Mouse (Mus musculus): ENCODE measurements around the gene Ano1. TPM values are rescaled to one million over a fixed set of nuclear protein-coding genes. Genes with fewer than 3 reads are reported as not detected.
A peak's percentile ranks its signal among the peaks of the same experiment; 100 is the strongest.

Ano1 gene
- polyA plus RNA-seq, 1 experiment: not detected

DNA sequence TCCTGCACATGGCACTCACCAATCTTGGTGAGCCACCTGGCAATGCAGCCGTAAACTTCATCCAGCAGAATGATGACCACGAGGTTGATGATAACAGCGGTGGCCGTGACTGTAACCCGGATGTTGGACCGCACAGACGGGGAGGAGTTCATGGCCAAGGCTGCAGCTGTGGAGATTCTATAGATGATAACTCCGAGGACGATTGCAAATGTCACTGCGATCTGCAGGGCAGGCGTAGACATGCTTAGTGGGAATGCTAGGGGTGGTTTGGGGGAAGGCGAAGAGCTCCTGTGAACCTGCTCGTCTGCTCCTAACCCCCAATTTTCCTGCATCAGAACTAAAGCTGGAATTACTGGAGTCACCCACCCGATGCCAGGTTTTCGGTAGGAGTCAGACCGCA lies 140.2 kb downstream of the Ano1 start:
- no peak for TF ChIP-seq FLI1 (IDR thresholded peaks at IDR 0.05; ENCODE audit: low read length)
- TF ChIP-seq GATA1 (IDR thresholded peaks at IDR 0.05; ENCODE audit: borderline replicate concordance, low read length): no peak
- Histone ChIP-seq H3K9me3 (no peaks in the 10 kb centered on the region), H3K4me1 (no peaks in the 10 kb centered on the region), H3K27me3 (replicated peaks) (peaks cover 70% of the 10 kb centered on the region), H3K4me3 (replicated peaks) (no peak overlapping the region), H3K36me3 (replicated peaks; ENCODE audit: low read length) (no peaks in the 10 kb centered on the region)

DNA sequence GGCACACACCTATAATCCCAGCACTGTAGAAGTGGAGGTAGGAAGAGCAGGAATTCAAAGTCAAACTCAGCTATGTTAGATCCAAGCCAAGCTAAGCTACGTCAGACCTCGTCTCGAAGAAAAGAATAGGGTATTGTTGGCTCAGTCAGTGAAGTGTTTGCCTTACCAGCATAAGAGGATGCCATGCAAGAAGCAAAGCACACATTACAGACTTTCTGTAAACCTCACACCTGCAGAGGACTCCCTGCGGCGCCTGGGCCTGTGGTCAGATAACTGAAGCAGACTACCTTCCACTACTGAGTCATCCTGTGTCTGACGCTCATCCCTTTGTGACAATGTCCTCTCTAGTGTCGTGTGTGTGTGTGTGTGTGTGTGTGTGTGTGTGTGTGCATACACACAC lies 142.2 kb downstream of the Ano1 start:
- no peak overlapping the region for H3K4me3 ChIP-seq (replicated peaks)
- no peaks in the 10 kb centered on the region for H3K4me1 ChIP-seq
- peaks cover 68% of the 10 kb centered on the region for H3K27me3 ChIP-seq (replicated peaks)
- TF ChIP-seq GATA1 (IDR thresholded peaks at IDR 0.05; ENCODE audit: borderline replicate concordance, low read length) (no peak), FLI1 (IDR thresholded peaks at IDR 0.05; ENCODE audit: low read length) (no peak)
- no peaks in the 10 kb centered on the region for H3K36me3 ChIP-seq (replicated peaks; ENCODE audit: low read length)
- no peaks in the 10 kb centered on the region for H3K9me3 ChIP-seq

DNA sequence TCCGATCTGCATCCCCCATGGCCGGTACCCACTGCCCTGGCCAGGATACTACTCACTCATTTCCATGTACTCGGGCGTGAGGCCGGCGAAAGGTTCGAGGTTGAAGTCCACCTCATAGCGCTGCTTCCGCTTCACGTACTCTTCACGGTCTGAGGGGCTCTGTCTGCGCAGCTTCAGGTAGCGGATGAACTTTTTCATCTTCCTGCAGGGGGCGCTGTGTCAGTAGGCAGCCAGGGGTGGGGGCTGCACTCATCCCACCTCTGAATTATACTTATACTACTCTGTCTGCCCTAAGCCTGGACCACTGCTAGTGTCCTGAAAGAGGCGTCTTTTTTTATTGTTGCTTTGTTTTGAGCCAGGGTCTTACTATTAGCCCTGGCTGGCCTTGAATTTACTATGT lies 143.9 kb downstream of the Ano1 start:
- Histone ChIP-seq H3K27me3 (replicated peaks) (peaks cover 65% of the 10 kb centered on the region), H3K9me3 (no peaks in the 10 kb centered on the region), H3K4me3 (replicated peaks) (no peak overlapping the region), H3K36me3 (replicated peaks; ENCODE audit: low read length) (no peaks in the 10 kb centered on the region), H3K4me1 (no peaks in the 10 kb centered on the region)
- no peak for TF ChIP-seq GATA1 (IDR thresholded peaks at IDR 0.05; ENCODE audit: borderline replicate concordance, low read length)
- TF ChIP-seq FLI1 (IDR thresholded peaks at IDR 0.05; ENCODE audit: low read length): no peak

DNA sequence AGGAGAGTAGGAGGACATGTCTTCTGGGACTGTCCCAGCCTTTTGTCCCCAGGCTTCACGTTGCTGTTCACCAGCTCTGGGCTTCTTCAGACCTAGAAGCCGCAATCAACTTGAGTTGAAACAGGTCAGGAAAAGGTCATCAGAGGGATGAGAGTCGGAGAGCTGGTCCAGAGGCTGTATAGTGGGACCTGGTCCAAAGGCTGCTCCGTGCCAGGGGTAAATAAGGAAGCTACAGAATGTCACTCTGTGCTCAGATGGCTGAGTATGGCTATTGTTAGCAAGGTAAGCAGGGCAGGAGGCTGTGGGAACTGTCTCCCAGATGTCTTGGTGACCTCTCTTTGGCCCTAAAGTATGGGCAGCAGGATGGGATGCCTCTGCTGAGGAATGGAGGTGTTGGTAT lies 147.0 kb downstream of the Ano1 start:
- H3K27me3 ChIP-seq (replicated peaks): peaks cover 67% of the 10 kb centered on the region
- H3K4me3 ChIP-seq (replicated peaks): no peak overlapping the region
- H3K36me3 ChIP-seq (replicated peaks; ENCODE audit: low read length): no peaks in the 10 kb centered on the region
- no peak for TF ChIP-seq FLI1 (IDR thresholded peaks at IDR 0.05; ENCODE audit: low read length)
- TF ChIP-seq GATA1 (IDR thresholded peaks at IDR 0.05; ENCODE audit: borderline replicate concordance, low read length): no peak
- no peaks in the 10 kb centered on the region for H3K9me3 ChIP-seq
- no peaks in the 10 kb centered on the region for H3K4me1 ChIP-seq

DNA sequence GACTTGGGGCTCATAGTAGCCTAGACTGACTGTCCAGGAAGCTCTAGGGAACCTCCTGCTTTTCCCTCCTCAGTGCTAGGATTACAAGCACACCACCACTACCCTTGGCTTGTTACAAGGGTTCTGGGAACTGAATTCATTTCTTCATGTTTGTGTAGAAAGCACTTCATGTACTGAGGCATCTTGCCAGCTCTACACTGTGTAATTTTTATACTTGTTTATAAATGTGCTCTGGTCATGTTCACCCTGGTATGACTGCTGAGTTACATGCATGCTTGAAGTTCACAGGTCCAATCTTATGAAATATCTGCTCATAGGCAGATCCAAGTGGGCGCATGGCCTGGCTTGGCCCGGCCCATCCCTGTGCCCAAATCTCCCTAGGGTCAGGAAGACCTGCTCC lies 147.5 kb downstream of the Ano1 start:
- H3K9me3 ChIP-seq: no peaks in the 10 kb centered on the region
- peaks cover 63% of the 10 kb centered on the region for H3K27me3 ChIP-seq (replicated peaks)
- H3K4me1 ChIP-seq: no peaks in the 10 kb centered on the region
- no peak for TF ChIP-seq FLI1 (IDR thresholded peaks at IDR 0.05; ENCODE audit: low read length)
- no peak for TF ChIP-seq GATA1 (IDR thresholded peaks at IDR 0.05; ENCODE audit: borderline replicate concordance, low read length)
- H3K36me3 ChIP-seq (replicated peaks; ENCODE audit: low read length): no peaks in the 10 kb centered on the region
- no peak overlapping the region for H3K4me3 ChIP-seq (replicated peaks)

DNA sequence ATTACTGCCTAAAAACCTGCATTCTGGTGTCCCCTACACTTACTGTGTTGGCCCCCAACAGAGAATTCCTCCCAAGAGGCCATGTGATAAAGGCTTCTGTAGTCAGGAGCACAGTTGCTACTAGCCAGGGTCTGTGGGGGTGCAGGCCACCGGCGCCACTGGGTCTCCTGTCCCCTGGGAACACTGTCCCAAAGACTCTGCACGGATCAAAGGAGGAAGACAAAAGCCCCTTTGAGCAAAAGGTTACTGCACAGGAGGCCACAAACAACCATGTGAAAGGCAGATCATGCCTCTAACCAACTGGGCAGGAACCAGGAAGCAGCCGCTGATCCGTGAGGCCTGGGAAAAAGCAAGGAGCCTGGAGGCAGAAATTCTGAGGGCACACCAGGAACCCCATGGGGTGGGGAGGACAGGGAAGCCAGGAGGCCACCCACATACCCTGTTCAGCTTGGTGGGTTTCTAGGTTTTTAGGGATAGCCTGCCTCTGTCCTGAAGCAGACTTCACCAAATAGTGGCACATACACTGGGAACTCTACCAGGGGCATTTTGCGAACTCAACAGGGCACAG lies 151.4 kb downstream of the Ano1 start:
- Histone ChIP-seq H3K9me3 (no peaks in the 10 kb centered on the region), H3K4me1 (no peaks in the 10 kb centered on the region), H3K27me3 (replicated peaks) (peaks cover 70% of the 10 kb centered on the region), H3K4me3 (replicated peaks) (no peak overlapping the region), H3K36me3 (replicated peaks; ENCODE audit: low read length) (no peaks in the 10 kb centered on the region)
- TF ChIP-seq GATA1 (IDR thresholded peaks at IDR 0.05; ENCODE audit: borderline replicate concordance, low read length) (no peak), FLI1 (IDR thresholded peaks at IDR 0.05; ENCODE audit: low read length) (no peak)

DNA sequence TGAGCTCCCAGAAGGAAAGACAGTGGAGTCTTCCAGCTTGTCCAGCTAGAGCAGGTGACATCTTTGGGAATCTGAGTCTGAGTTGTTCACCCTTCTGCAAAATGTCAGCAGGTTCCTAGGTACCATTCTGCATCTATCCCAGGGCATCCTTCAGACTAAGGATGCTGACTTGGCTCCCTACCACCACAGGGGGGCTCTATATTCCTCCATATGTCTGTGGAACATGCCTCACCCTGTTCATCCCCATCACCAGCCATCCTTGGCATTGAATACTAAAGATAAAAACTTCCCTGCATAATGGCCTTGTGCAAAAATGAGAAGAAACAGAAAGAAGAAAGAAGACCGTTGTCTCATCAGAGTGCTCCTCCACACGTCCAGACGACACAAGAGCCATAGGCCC lies 162.3 kb downstream of the Ano1 start:
- H3K4me1 ChIP-seq: peaks cover 31% of the 10 kb centered on the region
- no peak overlapping the region for H3K4me3 ChIP-seq (replicated peaks)
- H3K9me3 ChIP-seq: peaks cover 5% of the 10 kb centered on the region; the same call in 1 of the 2 replicates
- H3K27me3 ChIP-seq (replicated peaks): peaks cover 33% of the 10 kb centered on the region
- H3K36me3 ChIP-seq (replicated peaks; ENCODE audit: low read length): peaks cover 12% of the 10 kb centered on the region
- no peak for TF ChIP-seq GATA1 (IDR thresholded peaks at IDR 0.05; ENCODE audit: borderline replicate concordance, low read length)
- TF ChIP-seq FLI1 (IDR thresholded peaks at IDR 0.05; ENCODE audit: low read length): no peak

DNA sequence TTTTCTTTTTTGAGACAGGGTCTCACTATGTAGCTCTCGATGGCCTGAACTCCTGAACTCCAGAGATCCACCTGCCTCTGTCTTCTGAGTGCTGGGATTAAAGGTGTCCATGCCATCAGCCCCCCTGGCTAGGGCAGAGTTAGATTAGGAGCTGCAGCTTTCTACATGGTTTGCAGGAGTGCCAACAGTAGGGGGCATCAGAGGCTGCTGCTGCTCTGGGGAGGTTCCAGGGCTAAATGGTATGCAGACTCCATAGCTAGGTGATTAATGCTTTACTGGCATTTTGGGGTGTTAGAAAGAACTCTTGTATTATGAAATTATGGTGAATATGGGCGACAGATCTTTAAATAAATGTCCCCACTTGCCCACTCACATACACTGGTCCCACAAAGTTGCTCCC lies 164.5 kb downstream of the Ano1 start:
- peaks cover 18% of the 10 kb centered on the region for H3K27me3 ChIP-seq (replicated peaks)
- H3K4me1 ChIP-seq: peaks cover 50% of the 10 kb centered on the region
- peaks cover 17% of the 10 kb centered on the region for H3K36me3 ChIP-seq (replicated peaks; ENCODE audit: low read length)
- no peak for TF ChIP-seq GATA1 (IDR thresholded peaks at IDR 0.05; ENCODE audit: borderline replicate concordance, low read length)
- TF ChIP-seq FLI1 (IDR thresholded peaks at IDR 0.05; ENCODE audit: low read length): no peak
- H3K4me3 ChIP-seq (replicated peaks): no peak overlapping the region
- peaks cover 5% of the 10 kb centered on the region; the same call in 1 of the 2 replicates for H3K9me3 ChIP-seq

DNA sequence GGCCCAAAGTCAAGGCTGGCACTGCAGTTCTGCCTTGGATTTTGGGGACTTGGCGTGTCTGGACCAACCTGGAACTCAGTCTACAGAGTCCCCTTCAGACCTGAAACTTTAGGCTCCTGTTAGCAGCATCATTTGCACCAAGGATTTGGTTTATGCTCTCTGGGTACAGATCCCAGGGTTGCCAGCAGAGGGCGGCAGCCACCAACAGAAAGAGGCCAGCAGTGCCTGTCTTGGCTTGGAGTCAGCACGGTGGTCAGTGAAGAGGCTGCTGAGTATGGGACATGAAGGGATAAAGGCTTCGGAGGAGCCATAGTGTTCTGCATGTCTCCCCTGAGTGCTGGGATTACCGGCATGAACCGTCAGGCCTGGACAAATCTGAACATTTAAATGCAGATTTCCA lies 166.1 kb downstream of the Ano1 start:
- TF ChIP-seq FLI1 (IDR thresholded peaks at IDR 0.05; ENCODE audit: low read length): no peak
- no peak for TF ChIP-seq GATA1 (IDR thresholded peaks at IDR 0.05; ENCODE audit: borderline replicate concordance, low read length)
- H3K9me3 ChIP-seq: no peaks in the 10 kb centered on the region
- H3K4me3 ChIP-seq (replicated peaks): peak overlapping the region; percentile 4
- H3K27me3 ChIP-seq (replicated peaks): peaks cover 8% of the 10 kb centered on the region
- H3K4me1 ChIP-seq: peaks cover 63% of the 10 kb centered on the region
- H3K36me3 ChIP-seq (replicated peaks; ENCODE audit: low read length): peaks cover 24% of the 10 kb centered on the region

DNA sequence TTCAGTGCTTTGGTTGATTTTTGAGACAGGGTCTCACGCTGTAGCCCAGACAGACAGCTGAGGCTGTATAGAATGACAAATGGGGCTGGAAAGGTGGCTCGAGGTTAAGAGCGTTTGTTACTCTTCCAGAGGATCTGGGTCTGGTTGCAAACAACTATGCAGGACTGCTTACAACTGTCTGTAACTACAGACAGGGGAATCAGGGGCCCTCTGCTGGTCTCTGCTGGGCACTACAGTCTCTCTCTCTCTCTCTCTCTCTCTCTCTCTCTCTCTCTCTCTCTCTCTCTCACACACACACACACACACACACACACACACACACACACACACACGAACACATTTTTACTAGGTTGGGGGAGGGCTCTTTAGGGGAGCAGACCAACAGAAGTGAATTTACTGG lies 168.2 kb downstream of the Ano1 start:
- Histone ChIP-seq H3K9me3 (no peaks in the 10 kb centered on the region), H3K4me1 (peaks cover 78% of the 10 kb centered on the region), H3K27me3 (replicated peaks) (peaks cover 2% of the 10 kb centered on the region), H3K36me3 (replicated peaks; ENCODE audit: low read length) (peaks cover 44% of the 10 kb centered on the region), H3K4me3 (replicated peaks) (peak overlapping the region; percentile 98)
- TF ChIP-seq GATA1 (IDR thresholded peaks at IDR 0.05; ENCODE audit: borderline replicate concordance, low read length): no peak
- TF ChIP-seq FLI1 (IDR thresholded peaks at IDR 0.05; ENCODE audit: low read length): no peak
